Mouse (Mus musculus): Measurements from ENCODE around the gene Psmd6.

Gene Psmd6
- long read RNA-seq, experiment 1, transcript Psmd6-201 (8 exons, 1,387 nt): major isoform, 147 of 162 reads
- long read RNA-seq, experiment 1, partial matches to known transcripts: 10 of 162 reads
- long read RNA-seq, experiment 1, other reads (novel, unspliced or antisense): 5 of 162 reads
- long read RNA-seq, experiment 2, transcript Psmd6-201 (8 exons, 1,387 nt): major isoform, 192 of 206 reads
- long read RNA-seq, experiment 2, partial matches to known transcripts: 8 of 206 reads
- long read RNA-seq, experiment 2, other reads (novel, unspliced or antisense): 6 of 206 reads

- intact Hi-C loops (cut with DNase I): loop anchor here (10.0 kb wide), 1 partner anchor 224 kb away; the partner anchor contains the start of gene Il3ra
Measured at GRCm38 (mm10) chr14:14120230-14121096, at the start of gene Psmd6. TSS of gene Psmd6 (minus strand) at chr14:14120984.

- intact Hi-C loops (cut with DNase I): no loop called here
Measured at GRCm38 (mm10) chr14:14110710-14111109, 10.1 kb downstream of the Psmd6 start.

DNA sequence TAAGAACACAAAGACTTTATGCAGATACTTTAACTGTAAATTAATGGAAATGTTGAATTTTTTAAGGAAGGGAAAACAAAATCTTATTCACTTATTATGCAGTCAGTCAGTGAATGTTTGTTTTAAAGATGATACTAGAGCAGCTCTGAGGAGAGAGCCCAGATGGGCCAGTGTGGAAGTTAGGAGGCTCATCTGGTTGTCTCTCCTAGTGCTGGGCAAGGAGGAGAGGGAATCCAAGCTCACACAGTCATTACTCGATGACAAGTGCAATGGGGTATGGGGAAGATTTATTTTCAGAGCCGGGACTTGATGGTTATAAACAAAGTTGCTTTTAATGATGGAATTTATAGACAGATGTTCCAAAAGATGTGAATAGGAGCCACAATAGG lies 15.9 kb downstream of the Psmd6 start:
- intact Hi-C loops (cut with DNase I): no loop called here

DNA sequence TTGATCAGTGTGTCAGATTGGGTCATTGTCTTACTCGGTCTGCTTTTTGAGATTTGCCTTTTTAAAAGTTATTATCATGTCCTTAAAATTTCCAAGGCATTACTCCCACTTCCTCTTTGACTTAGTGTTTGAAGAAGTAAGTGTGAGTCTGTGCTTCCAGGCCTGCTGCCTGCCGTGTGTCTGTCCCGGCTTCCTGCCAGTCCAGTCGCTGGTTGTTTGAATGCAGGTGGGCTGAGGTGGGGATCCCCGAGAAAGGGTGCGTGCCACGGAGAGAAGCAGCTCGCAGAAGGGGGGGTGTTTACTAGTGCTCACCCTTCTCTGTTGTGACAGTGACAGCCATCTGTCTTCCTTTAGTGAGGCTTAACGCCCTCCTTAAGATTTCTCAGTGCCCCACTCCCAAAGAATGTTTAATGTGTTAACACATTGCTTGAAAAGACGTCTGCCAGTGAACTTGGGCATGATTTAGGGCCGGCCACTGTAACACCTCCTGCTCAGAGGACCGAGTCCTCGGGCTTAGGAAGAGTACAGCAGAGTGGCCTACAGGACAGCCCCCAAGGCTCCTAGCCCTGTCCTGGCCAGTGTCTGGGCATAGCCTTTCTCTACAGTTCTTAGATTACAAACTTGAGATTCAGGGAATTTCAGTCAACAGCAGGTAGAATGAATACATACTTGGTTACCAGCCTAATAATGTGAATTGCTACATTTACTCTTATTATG lies 16.4 kb downstream of the Psmd6 start:
- intact Hi-C loops (cut with DNase I): no loop called here

- intact Hi-C loops (cut with DNase I): no loop called here
Measured at GRCm38 (mm10) chr14:14101296-14101695, 19.5 kb downstream of the Psmd6 start.

DNA sequence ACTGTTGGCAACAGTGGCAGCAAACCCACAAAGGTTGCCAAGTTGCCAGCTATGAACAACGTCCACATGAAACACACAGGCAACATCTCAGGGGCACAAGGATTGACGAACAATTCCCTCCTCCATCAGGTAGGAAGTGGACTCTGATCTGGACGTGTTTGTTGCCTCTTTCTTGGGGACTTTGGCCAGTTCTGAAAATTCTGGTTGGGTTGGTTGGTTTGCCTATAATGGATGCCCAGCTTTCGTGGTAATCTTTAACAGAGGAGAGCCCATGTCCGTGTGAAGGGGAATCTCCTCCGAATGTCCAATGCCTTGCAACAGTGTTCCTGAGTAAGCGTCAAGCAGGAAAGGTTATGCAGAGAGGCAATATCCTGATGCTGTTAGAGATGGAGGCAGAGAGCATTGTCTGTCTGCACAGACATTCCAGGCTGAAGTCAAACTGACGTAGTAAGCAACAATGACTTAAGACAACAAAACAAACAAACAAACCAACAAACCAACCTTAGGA lies 20.0 kb downstream of the Psmd6 start:
- intact Hi-C loops (cut with DNase I): no loop called here

DNA sequence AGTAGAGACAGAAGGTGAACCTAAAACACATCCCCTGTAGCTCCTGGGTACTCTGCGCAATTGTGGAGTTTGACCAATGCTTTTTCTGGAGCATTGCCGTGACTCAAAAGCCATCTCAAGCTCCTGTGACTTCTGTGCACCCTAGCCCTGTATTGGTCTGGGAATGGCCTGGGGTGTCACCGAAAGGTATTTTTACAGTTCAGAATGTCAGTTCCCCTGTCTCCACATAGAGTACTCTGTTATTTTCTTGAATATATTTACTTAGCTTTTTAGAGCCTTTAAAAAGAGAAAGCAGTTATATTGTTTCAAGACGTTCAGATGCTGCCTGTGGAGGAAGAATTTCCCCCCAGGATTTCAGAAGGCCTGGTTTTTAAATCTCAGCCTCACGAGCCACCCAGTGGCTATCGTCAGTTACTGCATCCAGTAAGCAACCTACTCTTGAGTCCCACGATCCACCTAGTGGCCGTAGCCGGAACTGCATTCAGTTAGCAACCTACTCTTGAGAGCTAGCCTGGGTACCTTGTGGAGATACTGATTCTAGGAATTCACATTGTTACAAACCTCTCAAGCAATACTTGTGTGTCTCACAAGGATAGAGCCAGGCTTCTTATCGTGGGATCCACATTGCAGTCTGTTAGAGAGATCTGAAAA lies 22.3 kb downstream of the Psmd6 start:
- intact Hi-C loops (cut with DNase I): loop anchor here (5.0 kb wide), 2 partner anchors 116 to 131 kb away; no protein-coding TSS in a partner anchor

- intact Hi-C loops (cut with DNase I): no loop called here
Measured at GRCm38 (mm10) chr14:14090571-14090970, 30.2 kb downstream of the Psmd6 start.

DNA sequence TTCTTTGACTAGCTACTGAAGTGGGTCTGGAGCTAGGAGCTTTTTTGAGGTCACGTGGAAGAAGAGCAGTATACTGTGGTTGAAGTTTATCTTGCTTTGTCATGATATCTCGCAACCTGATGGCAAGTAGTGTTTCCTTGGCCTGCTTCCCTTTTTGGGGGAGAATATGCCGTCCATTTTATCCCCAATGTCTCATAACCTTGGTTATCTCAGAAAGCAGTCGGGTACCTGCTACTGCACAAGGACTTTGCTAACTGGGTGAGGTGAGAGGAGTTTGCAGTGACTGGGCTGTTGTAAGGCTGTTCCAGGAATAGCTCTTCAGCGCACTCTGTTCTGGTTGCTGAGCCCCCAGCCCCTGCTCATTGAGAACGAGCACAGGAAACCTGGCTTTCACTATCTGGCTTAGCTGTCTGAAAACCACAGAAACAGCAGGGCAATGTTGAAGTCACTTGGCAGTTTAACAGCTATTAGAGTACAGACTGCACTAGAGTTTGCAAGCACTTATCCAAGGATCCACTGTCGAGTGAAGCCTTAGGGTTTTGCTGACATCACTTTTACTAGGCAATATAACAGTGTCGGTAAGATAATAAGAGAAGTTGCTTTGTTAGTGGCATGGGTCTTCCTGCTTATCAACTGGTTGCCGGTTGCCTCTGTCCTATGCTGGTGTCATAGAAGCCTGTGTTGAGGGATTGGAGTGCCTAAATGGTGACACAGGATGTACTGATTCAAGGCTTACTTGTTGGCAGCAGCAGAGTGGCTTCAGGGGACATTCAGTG lies 32.6 kb downstream of the Psmd6 start:
- intact Hi-C loops (cut with DNase I): no loop called here

DNA sequence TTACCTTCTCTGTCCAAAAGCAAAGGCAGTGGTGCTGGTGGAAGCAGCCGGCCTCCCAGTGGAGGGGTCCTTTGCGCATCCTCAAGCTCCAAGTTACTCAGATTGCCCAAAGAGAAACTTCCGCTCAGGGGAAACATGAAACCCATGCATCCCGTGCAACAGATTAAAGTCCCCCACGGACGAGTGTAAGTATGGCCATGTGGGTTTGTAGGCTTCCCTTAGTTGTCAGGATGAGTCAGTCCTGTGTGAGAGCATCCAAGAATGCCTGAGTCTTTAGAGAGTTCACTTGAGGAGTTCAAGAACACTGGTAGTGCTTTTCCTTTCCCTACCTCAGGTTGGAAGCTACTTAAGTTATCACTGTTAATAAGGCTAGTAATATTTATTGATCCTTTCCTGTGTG lies 33.4 kb downstream of the Psmd6 start:
- intact Hi-C loops (cut with DNase I): no loop called here

- intact Hi-C loops (cut with DNase I): no loop called here
Measured at GRCm38 (mm10) chr14:14086711-14087263, 34.0 kb downstream of the Psmd6 start.

DNA sequence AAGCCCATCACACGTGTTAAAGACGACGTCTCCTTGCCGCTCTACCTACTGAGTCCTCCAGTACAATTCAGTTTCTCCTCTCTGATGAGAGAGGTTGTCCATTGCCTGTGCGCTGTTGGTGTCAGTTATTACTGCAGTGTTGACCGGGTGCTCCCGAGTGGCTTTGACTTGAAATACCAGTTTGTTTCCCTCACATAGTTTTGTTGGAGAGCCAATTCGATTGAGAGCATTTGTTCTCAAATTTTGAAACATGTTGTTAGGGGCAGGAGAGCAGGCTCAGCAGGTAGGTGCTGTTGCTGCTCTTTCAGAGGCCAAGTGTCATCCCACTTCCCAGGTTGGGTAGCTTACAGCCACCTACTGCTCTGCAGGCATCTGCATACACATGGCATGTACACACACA lies 37.0 kb downstream of the Psmd6 start:
- intact Hi-C loops (cut with DNase I): no loop called here

DNA sequence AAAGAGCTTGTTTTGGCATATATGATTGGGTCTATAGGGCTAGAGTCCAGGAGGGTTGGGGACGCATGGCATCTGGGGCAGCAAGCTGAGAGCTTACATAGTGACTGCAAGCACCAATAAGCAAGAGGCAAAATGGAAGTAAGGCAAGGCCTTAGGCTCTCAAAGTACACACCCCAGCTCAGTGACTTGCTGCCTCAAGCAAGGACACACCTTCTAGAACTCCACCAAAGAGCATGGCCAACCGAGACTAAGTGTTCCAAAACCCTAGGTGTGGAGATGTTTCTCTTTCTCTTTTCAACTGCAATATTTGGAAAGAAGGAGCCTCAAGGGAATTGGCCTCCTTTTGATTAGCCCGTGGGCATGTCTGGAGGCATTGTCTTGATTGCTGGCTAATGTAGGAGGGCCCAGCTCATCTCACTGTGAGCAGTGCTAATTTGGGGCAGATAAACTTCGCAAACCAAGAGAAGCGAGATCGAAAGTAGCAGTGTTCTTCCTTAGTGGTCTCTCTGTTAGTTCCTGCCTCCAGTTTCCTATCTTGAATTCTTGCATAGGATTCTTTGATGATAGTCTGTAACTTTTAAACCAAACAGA lies 40.1 kb downstream of the Psmd6 start:
- intact Hi-C loops (cut with DNase I): no loop called here

GRCm38 (mm10) chr14:14071456-14071855 lies 49.3 kb downstream of the Psmd6 start:
- intact Hi-C loops (cut with DNase I): no loop called here

GRCm38 (mm10) chr14:14070541-14071315 lies 50.1 kb downstream of the Psmd6 start:
- intact Hi-C loops (cut with DNase I): no loop called here

DNA sequence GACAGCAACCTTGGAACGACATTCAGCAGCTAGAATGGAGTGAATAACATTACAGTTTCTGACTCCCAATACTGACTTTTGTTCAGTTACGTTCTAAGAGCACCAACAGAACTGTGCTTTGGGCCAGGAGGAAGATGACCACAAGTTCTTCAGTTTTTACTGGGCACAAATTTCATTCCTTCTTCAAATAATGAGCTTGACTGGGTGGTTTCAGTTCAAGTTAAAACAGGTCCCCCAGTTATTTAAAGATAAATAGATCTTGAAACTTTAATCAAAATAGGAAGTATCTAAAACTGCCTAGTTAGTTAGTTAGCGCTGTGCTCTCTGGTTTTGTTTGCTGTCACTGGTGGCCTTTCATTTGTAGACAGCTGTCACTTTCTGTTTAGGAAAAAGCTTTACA lies 52.2 kb downstream of the Psmd6 start:
- intact Hi-C loops (cut with DNase I): no loop called here

GRCm38 (mm10) chr14:14067648-14068472 lies 52.9 kb downstream of the Psmd6 start:
- intact Hi-C loops (cut with DNase I): no loop called here

DNA sequence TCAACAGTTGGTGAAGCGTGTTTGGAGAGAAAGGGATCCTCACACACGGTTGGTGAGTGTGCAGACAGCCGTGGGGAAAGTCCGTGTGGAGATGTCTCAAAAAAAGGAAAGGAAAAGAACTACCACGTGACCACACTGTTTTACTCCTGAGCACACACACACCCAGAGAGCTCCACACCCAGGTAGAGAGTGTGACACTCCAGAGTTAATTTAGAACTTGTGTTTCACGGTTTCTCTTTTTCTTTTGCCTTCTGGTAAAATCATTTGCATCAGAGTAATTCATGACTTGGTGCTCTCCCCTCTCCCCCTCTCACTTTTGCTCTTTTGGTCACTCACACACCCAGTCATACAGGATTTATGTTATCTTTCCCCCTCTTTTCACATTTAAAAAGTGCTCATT lies 54.5 kb downstream of the Psmd6 start:
- intact Hi-C loops (cut with DNase I): no loop called here

Measured in adrenal gland (tissue).